Mouse (Mus musculus): ENCODE data around the gene Nhs. TPM values are rescaled to one million over a fixed set of nuclear protein-coding genes. Genes with fewer than 3 reads are reported as not detected.
A peak's percentile ranks its signal among the peaks of the same experiment; 100 is the strongest.
"Not testable (repeated sequence)": the region's sequence is repeated elsewhere in the genome, so short reads cannot be mapped to it uniquely, and the experiment has no call there.

The Nhs gene
- polyA plus RNA-seq, 1 experiment from 2014 or later: 2.2 TPM

GRCm38 (mm10) chrX:161909963-161910362 is 249.6 kb downstream of the Nhs start:
- no peak for ATAC-seq (ENCODE audit: low read depth)
- Histone ChIP-seq H3K27ac (replicated peaks) (no peak overlapping the region), H3K36me3 (no peaks in the 10 kb centered on the region), H3K4me2 (peak overlapping the region; percentile 72; the same call in 1 of the 2 replicates), H3K4me3 (no peak overlapping the region), H3K9ac (no peak overlapping the region), H3K27me3 (peaks cover 91% of the 10 kb centered on the region), H3K4me1 (replicated peaks) (no peaks in the 10 kb centered on the region), H3K9me3 (no peaks in the 10 kb centered on the region)
- 67% methylated on average over 4 of the region's 4 CpGs for WGBS

- H3K27me3 ChIP-seq: peaks cover 89% of the 10 kb centered on the region
Observed at GRCm38 (mm10) chrX:161908652-161909403, 250.7 kb downstream of the Nhs start.

GRCm38 (mm10) chrX:161907595-161908592 is 251.6 kb downstream of the Nhs start:
- H3K27ac ChIP-seq (replicated peaks): peak overlapping the region; percentile 78
- no peaks in the 10 kb centered on the region for H3K9me3 ChIP-seq
- peak; percentile 78 for ATAC-seq (ENCODE audit: low read depth)
- no peaks in the 10 kb centered on the region for H3K4me1 ChIP-seq (replicated peaks)
- H3K36me3 ChIP-seq: no peaks in the 10 kb centered on the region
- H3K4me3 ChIP-seq: peak overlapping the region; percentile 51
- WGBS: 18% methylated on average over 50 of the region's 53 CpGs
- H3K4me2 ChIP-seq: peak overlapping the region; percentile 72
- peak overlapping the region; percentile 68 for H3K9ac ChIP-seq
- H3K27me3 ChIP-seq: peaks cover 83% of the 10 kb centered on the region

More at GRCm38 (mm10) chrX:161908652-161909403, 250.7 kb downstream of the Nhs start:
- 18% methylated on average over 48 of the region's 48 CpGs for WGBS
- H3K4me1 ChIP-seq (replicated peaks): no peaks in the 10 kb centered on the region
- peak overlapping the region; percentile 78 for H3K27ac ChIP-seq (replicated peaks)
- ATAC-seq (ENCODE audit: low read depth): peak; percentile 84
- H3K36me3 ChIP-seq: no peaks in the 10 kb centered on the region
- peak overlapping the region; percentile 68 for H3K9ac ChIP-seq
- no peaks in the 10 kb centered on the region for H3K9me3 ChIP-seq
- H3K4me3 ChIP-seq: peak overlapping the region; percentile 51
- H3K4me2 ChIP-seq: peak overlapping the region; percentile 72

GRCm38 (mm10) chrX:161894442-161894841 is 265.1 kb downstream of the Nhs start:
- Histone ChIP-seq H3K27ac (replicated peaks) (no peak overlapping the region), H3K9ac (no peak overlapping the region), H3K4me2 (no peak overlapping the region), H3K27me3 (peaks cover 45% of the 10 kb centered on the region), H3K36me3 (no peaks in the 10 kb centered on the region), H3K9me3 (no peaks in the 10 kb centered on the region), H3K4me3 (no peak overlapping the region), H3K4me1 (replicated peaks) (no peaks in the 10 kb centered on the region)
- no peak for ATAC-seq (ENCODE audit: low read depth)
- 74% methylated on average over 2 of the region's 2 CpGs for WGBS

- H3K4me3 ChIP-seq: no peak overlapping the region
- H3K9ac ChIP-seq: no peak overlapping the region
- 91% methylated on average over 3 of the region's 3 CpGs for WGBS
- peaks cover 26% of the 10 kb centered on the region for H3K27me3 ChIP-seq
- no peaks in the 10 kb centered on the region for H3K36me3 ChIP-seq
- no peaks in the 10 kb centered on the region for H3K9me3 ChIP-seq
- no peaks in the 10 kb centered on the region for H3K4me1 ChIP-seq (replicated peaks)
- no peak overlapping the region for H3K27ac ChIP-seq (replicated peaks)
- no peak for ATAC-seq (ENCODE audit: low read depth)
- H3K4me2 ChIP-seq: no peak overlapping the region
Observed at GRCm38 (mm10) chrX:161883661-161884060, 275.9 kb downstream of the Nhs start.

- Histone ChIP-seq H3K27ac (replicated peaks) (no peak overlapping the region), H3K4me3 (no peak overlapping the region), H3K4me1 (replicated peaks) (no peaks in the 10 kb centered on the region), H3K9me3 (no peaks in the 10 kb centered on the region), H3K4me2 (no peak overlapping the region), H3K9ac (no peak overlapping the region), H3K27me3 (peaks cover 42% of the 10 kb centered on the region), H3K36me3 (no peaks in the 10 kb centered on the region)
- WGBS: 64% methylated on average over 1 of the region's 1 CpGs
- no peak for ATAC-seq (ENCODE audit: low read depth)
Observed at GRCm38 (mm10) chrX:161877123-161877522, 282.4 kb downstream of the Nhs start.

GRCm38 (mm10) chrX:161873511-161873910 is 286.0 kb downstream of the Nhs start:
- no peaks in the 10 kb centered on the region for H3K9me3 ChIP-seq
- no peaks in the 10 kb centered on the region for H3K36me3 ChIP-seq
- no peak overlapping the region for H3K4me3 ChIP-seq
- H3K4me2 ChIP-seq: no peak overlapping the region
- no peak for ATAC-seq (ENCODE audit: low read depth)
- no peaks in the 10 kb centered on the region for H3K4me1 ChIP-seq (replicated peaks)
- H3K9ac ChIP-seq: no peak overlapping the region
- H3K27me3 ChIP-seq: peaks cover 35% of the 10 kb centered on the region
- no peak overlapping the region for H3K27ac ChIP-seq (replicated peaks)

GRCm38 (mm10) chrX:161871306-161871705 is 288.2 kb downstream of the Nhs start:
- peaks cover 33% of the 10 kb centered on the region for H3K27me3 ChIP-seq
- ATAC-seq (ENCODE audit: low read depth): no peak
- no peak overlapping the region for H3K9ac ChIP-seq
- H3K4me3 ChIP-seq: no peak overlapping the region
- no peaks in the 10 kb centered on the region for H3K36me3 ChIP-seq
- no peak overlapping the region for H3K27ac ChIP-seq (replicated peaks)
- H3K4me1 ChIP-seq (replicated peaks): no peaks in the 10 kb centered on the region
- H3K9me3 ChIP-seq: no peaks in the 10 kb centered on the region
- WGBS: 92% methylated on average over 7 of the region's 7 CpGs
- H3K4me2 ChIP-seq: no peak overlapping the region

- Histone ChIP-seq H3K27ac (replicated peaks) (no peak overlapping the region), H3K4me1 (replicated peaks) (no peaks in the 10 kb centered on the region), H3K27me3 (peaks cover 49% of the 10 kb centered on the region), H3K4me2 (no peak overlapping the region), H3K36me3 (no peaks in the 10 kb centered on the region), H3K4me3 (no peak overlapping the region), H3K9me3 (no peaks in the 10 kb centered on the region), H3K9ac (no peak overlapping the region)
- ATAC-seq (ENCODE audit: low read depth): no peak
- WGBS: 94% methylated on average over 2 of the region's 2 CpGs
Observed at GRCm38 (mm10) chrX:161855630-161856029, 303.9 kb downstream of the Nhs start.

GRCm38 (mm10) chrX:161853626-161854312 is 305.8 kb downstream of the Nhs start:
- 79% methylated on average over 4 of the region's 4 CpGs for WGBS
- H3K36me3 ChIP-seq: no peaks in the 10 kb centered on the region
- H3K9ac ChIP-seq: no peak overlapping the region
- no peaks in the 10 kb centered on the region for H3K4me1 ChIP-seq (replicated peaks)
- ATAC-seq (ENCODE audit: low read depth): no peak
- H3K4me2 ChIP-seq: no peak overlapping the region
- peaks cover 53% of the 10 kb centered on the region for H3K27me3 ChIP-seq
- H3K9me3 ChIP-seq: no peaks in the 10 kb centered on the region
- no peak overlapping the region for H3K27ac ChIP-seq (replicated peaks)
- no peak overlapping the region for H3K4me3 ChIP-seq

- not testable (repeated sequence) for ATAC-seq (ENCODE audit: low read depth); H3K36me3 ChIP-seq; H3K4me2 ChIP-seq; H3K4me1 ChIP-seq (replicated peaks); H3K9me3 ChIP-seq; H3K4me3 ChIP-seq; H3K9ac ChIP-seq; H3K27ac ChIP-seq (replicated peaks)
- peaks cover 27% of the 10 kb centered on the region for H3K27me3 ChIP-seq
- 14% methylated on average over 2 of the region's 2 CpGs for WGBS
Observed at GRCm38 (mm10) chrX:161826186-161826585, 333.3 kb downstream of the Nhs start.

- 38% methylated on average over 6 of the region's 6 CpGs for WGBS
- H3K9ac ChIP-seq: no peak overlapping the region
- no peak overlapping the region for H3K4me3 ChIP-seq
- H3K4me1 ChIP-seq (replicated peaks): no peaks in the 10 kb centered on the region
- no peaks in the 10 kb centered on the region for H3K36me3 ChIP-seq
- H3K9me3 ChIP-seq: no peaks in the 10 kb centered on the region
- no peak overlapping the region for H3K4me2 ChIP-seq
- no peak for ATAC-seq (ENCODE audit: low read depth)
- no peak overlapping the region for H3K27ac ChIP-seq (replicated peaks)
- peaks cover 56% of the 10 kb centered on the region for H3K27me3 ChIP-seq
Observed at GRCm38 (mm10) chrX:161790182-161790581, 369.3 kb downstream of the Nhs start.
